Mouse (Mus musculus) limb, embryonic 15.5 days (tissue): ENCODE measurements at regions not wholly inside any gene's neighbourhood (a gene's known extent, or its start where the extent isn't known, plus 50 kb on each side); places are given as distances from the start of the nearest gene placed in this dataset.
A peak's percentile ranks its signal among the peaks of the same experiment; 100 is the strongest.

Source experiments
- ATAC-seq: fragments of 200-750 bp; cut with Nextera tagmentation; 2 replicates; pipeline ENCODE4 v1.8.0; 2017; ENCODE audit warnings: low read depth, moderate TSS enrichment; ENCODE audit not compliant: insufficient number of reproducible peaks, low FRiP score, low TSS enrichment
- H3K27ac ChIP-seq: fragments of 300-500 bp; sonication (generic); 2 replicates; pipeline ENCODE4 v1.5.1; 2015; ENCODE audit warnings: moderate library complexity, mild to moderate bottlenecking, inconsistent platforms
- H3K27me3 ChIP-seq: fragments of 300-500 bp; sonication (generic); 2 replicates; pipeline ENCODE4 v1.6.1; 2015; ENCODE audit warnings: inconsistent platforms
- H3K36me3 ChIP-seq: fragments of 300-500 bp; sonication (generic); 2 replicates; pipeline ENCODE4 v1.6.1; 2015; ENCODE audit warnings: inconsistent platforms
- H3K4me1 ChIP-seq: fragments of 300-500 bp; sonication (generic); 2 replicates; pipeline ENCODE4 v1.6.1; 2015; ENCODE audit warnings: inconsistent platforms
- H3K4me2 ChIP-seq: fragments of 300-500 bp; sonication (generic); 2 replicates; pipeline ENCODE4 v1.6.1; 2015; ENCODE audit warnings: mild to moderate bottlenecking, inconsistent platforms
- H3K4me3 ChIP-seq: fragments of 300-500 bp; sonication (generic); 2 replicates; pipeline ENCODE4 v1.5.1; 2015; ENCODE audit warnings: mild to moderate bottlenecking, inconsistent platforms
- H3K9ac ChIP-seq: fragments of 300-500 bp; sonication (generic); 2 replicates; pipeline ENCODE4 v1.6.1; 2015; ENCODE audit warnings: inconsistent platforms
- H3K9me3 ChIP-seq: fragments of 300-500 bp; sonication (generic); 2 replicates; pipeline ENCODE4 v1.6.1; 2016; ENCODE audit warnings: inconsistent platforms
- WGBS: fragments of 180-500 bp; shearing (Covaris S2); methylation state at CpG from one replicate; pipeline ENCODE4 v1.1.7; 2015; 5-methylcytosine and 5-hydroxymethylcytosine counted together

- Histone ChIP-seq H3K4me3 (no peak overlapping the region), H3K27ac (no peak overlapping the region), H3K4me1 (no peaks in the 10 kb centered on the region), H3K9ac (no peak overlapping the region), H3K9me3 (no peaks in the 10 kb centered on the region), H3K27me3 (no peaks in the 10 kb centered on the region), H3K4me2 (no peak overlapping the region), H3K36me3 (no peaks in the 10 kb centered on the region)
- no peak for ATAC-seq
- 88% methylated on average over 1 of the region's 1 CpGs for WGBS
Measured at GRCm38 (mm10) chr4:69197577-69197976, 243.4 kb upstream of the Brinp1 start.

GRCm38 (mm10) chr4:69196094-69196493 is 241.9 kb upstream of the Brinp1 start:
- no peak overlapping the region for H3K9ac ChIP-seq
- WGBS, result 83% methylated on average over 1 of the region's 1 CpGs

GRCm38 (mm10) chr4:69195645-69196044 is 241.4 kb upstream of the Brinp1 start:
- H3K9ac ChIP-seq, result 0 out of 2 replicates have a peak overlapping the region, but pooled peaks have one; percentile 33
- WGBS, result under 1% methylated on average over 13 of the region's 13 CpGs
- no peaks in the 10 kb centered on the region for H3K36me3 ChIP-seq
- no peak overlapping the region for H3K27ac ChIP-seq
- H3K27me3 ChIP-seq, result no peaks in the 10 kb centered on the region
- H3K4me1 ChIP-seq, result no peaks in the 10 kb centered on the region
- no peak for ATAC-seq
- H3K9me3 ChIP-seq, result no peaks in the 10 kb centered on the region
- H3K4me3 ChIP-seq, result peak overlapping the region; percentile 41
- peak overlapping the region; percentile 68 for H3K4me2 ChIP-seq

More at GRCm38 (mm10) chr4:69196094-69196493, 241.9 kb upstream of the Brinp1 start:
- Histone ChIP-seq H3K36me3 (no peaks in the 10 kb centered on the region), H3K4me1 (no peaks in the 10 kb centered on the region), H3K4me3 (peak overlapping the region; percentile 41), H3K27me3 (no peaks in the 10 kb centered on the region), H3K9me3 (no peaks in the 10 kb centered on the region), H3K27ac (no peak overlapping the region), H3K4me2 (peak overlapping the region; percentile 68)
- ATAC-seq, result no peak
